Mouse (Mus musculus) v-Abl transformed pro-B cells (cell line): ENCODE data around the gene Gm47791.

ENCODE experiments used
- in situ Hi-C, 2 experiments: fragments of 400-800 bp; cut with MboI; formaldehyde crosslinking; loops; one replicate each; pipeline ENCODE4 v1.15.1; 2025; ENCODE audit not compliant: unreplicated experiment in 2 of 2

Gene Gm47791

GRCm38 (mm10) chr1:82771022-82771586 is at the start of gene Gm47791:
Gm47791 (minus strand) TSS chr1:82771243.
- in situ Hi-C loops: no loop called here

GRCm38 (mm10) chr1:82820626-82821186 is 49.7 kb upstream of the Gm47791 start:
- in situ Hi-C loops: no loop called here

- in situ Hi-C loops: no loop called here
These were observed 49.1 kb upstream of the Gm47791 start for GRCm38 (mm10) chr1:82820179-82820578.

- in situ Hi-C loops: no loop called here
These were observed 48.3 kb upstream of the Gm47791 start for GRCm38 (mm10) chr1:82819366-82819765.

GRCm38 (mm10) chr1:82815941-82816716 is 45.1 kb upstream of the Gm47791 start:
- in situ Hi-C loops: no loop called here

GRCm38 (mm10) chr1:82811766-82812165 is 40.7 kb upstream of the Gm47791 start:
- in situ Hi-C loops: no loop called here

GRCm38 (mm10) chr1:82808564-82808963 is 37.5 kb upstream of the Gm47791 start:
- in situ Hi-C loops: loop anchor here in 1 of 2 experiments (5.0 kb wide), 1 partner anchor 34 kb away; no protein-coding TSS in a partner anchor

- in situ Hi-C loops: loop anchor here in 1 of 2 experiments (5.0 kb wide), 1 partner anchor 35 kb away; no protein-coding TSS in a partner anchor
These were observed 36.2 kb upstream of the Gm47791 start for GRCm38 (mm10) chr1:82807206-82807605.

GRCm38 (mm10) chr1:82806391-82806790 is 35.3 kb upstream of the Gm47791 start:
- in situ Hi-C loops: loop anchor here in 1 of 2 experiments (5.0 kb wide), 1 partner anchor 36 kb away; no protein-coding TSS in a partner anchor

- in situ Hi-C loops: loop anchor here (5.0 kb wide), 2 partner anchors 183 to 268 kb away; no protein-coding TSS in a partner anchor
These were observed 33.0 kb upstream of the Gm47791 start for GRCm38 (mm10) chr1:82804059-82804458.

- in situ Hi-C loops: loop anchor here (5.0 kb wide), 2 partner anchors 184 to 269 kb away; no protein-coding TSS in a partner anchor
These were observed 32.6 kb upstream of the Gm47791 start for GRCm38 (mm10) chr1:82803608-82804007.

GRCm38 (mm10) chr1:82801105-82801783 is 30.2 kb upstream of the Gm47791 start:
- in situ Hi-C loops: loop anchor here (5.0 kb wide), 2 partner anchors 186 to 271 kb away; no protein-coding TSS in a partner anchor

- in situ Hi-C loops: loop anchor here (25.0 kb wide), 4 partner anchors 237 to 1663 kb away; no protein-coding TSS in a partner anchor
These were observed 27.9 kb upstream of the Gm47791 start for GRCm38 (mm10) chr1:82798922-82799321.

- in situ Hi-C loops: loop anchor here (25.0 kb wide), 4 partner anchors 236 to 1664 kb away; no protein-coding TSS in a partner anchor
These were observed 27.3 kb upstream of the Gm47791 start for GRCm38 (mm10) chr1:82798304-82798703.

GRCm38 (mm10) chr1:82797088-82797487 is 26.0 kb upstream of the Gm47791 start:
- in situ Hi-C loops: loop anchor here (25.0 kb wide), 4 partner anchors 235 to 1665 kb away; no protein-coding TSS in a partner anchor

GRCm38 (mm10) chr1:82795702-82796443 is 24.8 kb upstream of the Gm47791 start:
- in situ Hi-C loops: loop anchor here (25.0 kb wide), 4 partner anchors 234 to 1666 kb away; no protein-coding TSS in a partner anchor

GRCm38 (mm10) chr1:82795211-82795610 is 24.2 kb upstream of the Gm47791 start:
- in situ Hi-C loops: loop anchor here (25.0 kb wide), 4 partner anchors 233 to 1667 kb away; no protein-coding TSS in a partner anchor

GRCm38 (mm10) chr1:82793986-82794385 is 22.9 kb upstream of the Gm47791 start:
- in situ Hi-C loops: loop anchor here (25.0 kb wide), 4 partner anchors 232 to 1668 kb away; no protein-coding TSS in a partner anchor

- in situ Hi-C loops: loop anchor here (25.0 kb wide), 4 partner anchors 231 to 1669 kb away; no protein-coding TSS in a partner anchor
These were observed 22.1 kb upstream of the Gm47791 start for GRCm38 (mm10) chr1:82793110-82793509.
